Mouse (Mus musculus) kidney, embryonic 14.5 days (tissue): ENCODE results near the gene Traf3ip1. TPM values are rescaled to one million over a fixed set of nuclear protein-coding genes. Genes with fewer than 3 reads are reported as not detected.
"Not testable (repeated sequence)": the region's sequence is repeated elsewhere in the genome, so short reads cannot be mapped to it uniquely, and the experiment has no call there.

Experiments used
- ATAC-seq: fragments of 200-750 bp; cut with Nextera tagmentation; 2 replicates; pipeline ENCODE4 v1.8.0; 2017; ENCODE audit warnings: moderate number of reproducible peaks, mild to moderate bottlenecking, moderate TSS enrichment, moderate library complexity; ENCODE audit not compliant: low FRiP score, low TSS enrichment
- H3K27ac ChIP-seq: fragments of 300-500 bp; sonication (generic); 2 replicates; pipeline ENCODE4 v1.5.1; 2014; ENCODE audit warnings: low read depth, mild to moderate bottlenecking, low read length, moderate library complexity, mixed read lengths
- H3K27me3 ChIP-seq: fragments of 300-500 bp; sonication (generic); 2 replicates; pipeline ENCODE4 v1.6.1; 2014; ENCODE audit warnings: mild to moderate bottlenecking, low read length; ENCODE audit not compliant: control insufficient read depth, insufficient read depth
- H3K36me3 ChIP-seq: fragments of 300-500 bp; sonication (generic); 2 replicates; pipeline ENCODE4 v1.6.1; 2014; ENCODE audit warnings: low read length, mixed read lengths; ENCODE audit not compliant: control insufficient read depth, insufficient read depth
- H3K4me1 ChIP-seq: fragments of 300-500 bp; sonication (generic); 2 replicates; pipeline ENCODE4 v1.6.1; 2014; ENCODE audit warnings: low read length, mixed read lengths; ENCODE audit not compliant: control insufficient read depth, insufficient read depth
- H3K4me2 ChIP-seq: fragments of 300-500 bp; sonication (generic); replicated peaks from 2 replicates; pipeline ENCODE4 v1.6.1; 2014; ENCODE audit warnings: low read depth, mild to moderate bottlenecking, low read length
- H3K4me3 ChIP-seq: fragments of 300-500 bp; sonication (generic); 2 replicates; pipeline ENCODE4 v1.5.1; 2014; ENCODE audit warnings: mild to moderate bottlenecking, low read length
- H3K9ac ChIP-seq: fragments of 300-500 bp; sonication (generic); 2 replicates; pipeline ENCODE4 v1.6.1; 2014; ENCODE audit warnings: low read depth, mild to moderate bottlenecking, low read length, moderate library complexity
- H3K9me3 ChIP-seq: fragments of 300-500 bp; sonication (generic); 2 replicates; pipeline ENCODE4 v1.6.1; 2016; ENCODE audit warnings: low read length; ENCODE audit not compliant: control insufficient read depth
- WGBS: fragments of 180-500 bp; shearing (Covaris S2); extraction: QIAGEN DNeasy Blood & Tissue Kit; methylation state at CpG from one replicate; pipeline ENCODE4 v1.1.7; 2014; 5-methylcytosine and 5-hydroxymethylcytosine counted together
- polyA plus RNA-seq: library from polyadenylated mRNA; unstranded; fragments of >200 nt; fragmentation: Nextera tagmentation; extraction: Ambion mirVana; gene quantifications from 2 replicates; pipeline ENCODE4 v1.2.1, GENCODE M21; 2014

The Traf3ip1 gene
- polyA plus RNA-seq, 1 experiment from 2014 or later: 7.6 TPM

- WGBS: 43% methylated on average over 7 of the region's 7 CpGs
- Histone ChIP-seq H3K4me1 (peaks cover 40% of the 10 kb centered on the region), H3K9ac (peak overlapping the region; percentile 48; the same call in 1 of the 2 replicates), H3K36me3 (no peaks in the 10 kb centered on the region), H3K4me2 (peak overlapping the region; percentile 80), H3K27ac (no peak overlapping the region), H3K9me3 (no peaks in the 10 kb centered on the region), H3K4me3 (peak overlapping the region; percentile 79), H3K27me3 (no peaks in the 10 kb centered on the region)
- no peak for ATAC-seq
Observed at GRCm38 (mm10) chr1:91460069-91460468, 34.4 kb upstream of the Traf3ip1 start.

DNA sequence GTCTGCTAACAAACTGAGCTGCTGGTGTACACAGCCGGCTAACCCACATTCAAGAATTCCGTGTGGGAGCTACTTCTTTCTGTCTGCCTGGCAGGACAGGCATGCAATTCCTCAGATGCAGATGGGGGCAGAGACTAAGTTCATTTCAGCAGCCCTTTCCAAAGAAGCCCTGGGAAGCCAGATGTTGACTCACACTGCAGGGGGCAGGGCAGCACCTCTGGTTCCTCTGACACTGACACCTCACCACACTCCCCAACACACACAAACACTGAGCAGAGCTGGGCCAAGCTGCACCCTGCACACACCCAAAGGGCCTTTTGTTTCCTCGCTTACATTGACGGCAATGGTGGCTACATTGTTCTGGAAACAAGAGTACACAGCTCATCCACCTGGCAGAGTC lies 33.9 kb upstream of the Traf3ip1 start:
- Histone ChIP-seq H3K4me1 (peaks cover 35% of the 10 kb centered on the region), H3K27ac (no peak overlapping the region), H3K9me3 (no peaks in the 10 kb centered on the region), H3K9ac (no peak overlapping the region), H3K27me3 (no peaks in the 10 kb centered on the region), H3K4me3 (no peak overlapping the region), H3K36me3 (no peaks in the 10 kb centered on the region), H3K4me2 (no peak overlapping the region)
- WGBS: 40% methylated on average over 4 of the region's 4 CpGs
- no peak for ATAC-seq

DNA sequence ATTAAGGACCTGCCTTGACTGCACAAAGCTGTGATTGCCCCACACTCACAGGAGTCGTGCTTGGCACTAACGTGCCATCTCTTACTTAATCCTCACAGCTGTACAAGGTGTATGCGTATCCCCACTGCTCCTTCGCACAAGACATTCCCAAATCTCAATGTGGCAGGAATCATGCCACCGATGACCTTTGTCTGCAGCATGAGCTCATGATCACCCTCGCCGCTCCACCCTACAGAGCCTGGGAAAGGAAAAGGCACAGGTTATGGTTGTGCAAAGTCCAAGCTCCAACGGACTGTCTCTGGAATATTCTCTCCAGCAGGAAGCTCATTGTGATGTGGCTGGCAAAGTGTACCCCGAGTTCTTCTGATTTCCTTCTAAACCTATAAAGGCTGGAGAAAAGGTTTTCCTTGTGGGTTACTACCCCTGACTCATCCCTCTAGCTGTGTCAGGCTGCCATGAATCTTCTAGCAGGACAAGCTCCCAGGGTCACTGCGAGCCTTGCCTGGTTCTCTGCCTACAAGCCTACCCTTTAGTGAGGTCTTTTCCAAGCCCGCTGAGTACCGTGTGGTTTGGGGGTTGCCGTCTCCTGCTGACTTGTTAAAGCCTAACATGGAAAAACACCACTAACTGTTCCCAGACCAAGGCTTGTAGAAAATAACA lies 31.0 kb upstream of the Traf3ip1 start:
- Histone ChIP-seq H3K4me1 (peaks cover 9% of the 10 kb centered on the region; the same call in 1 of the 2 replicates), H3K9me3 (no peaks in the 10 kb centered on the region), H3K4me3 (no peak overlapping the region), H3K4me2 (no peak overlapping the region), H3K27me3 (no peaks in the 10 kb centered on the region), H3K9ac (no peak overlapping the region), H3K27ac (no peak overlapping the region), H3K36me3 (no peaks in the 10 kb centered on the region)
- no peak for ATAC-seq
- WGBS: 90% methylated on average over 13 of the region's 13 CpGs

DNA sequence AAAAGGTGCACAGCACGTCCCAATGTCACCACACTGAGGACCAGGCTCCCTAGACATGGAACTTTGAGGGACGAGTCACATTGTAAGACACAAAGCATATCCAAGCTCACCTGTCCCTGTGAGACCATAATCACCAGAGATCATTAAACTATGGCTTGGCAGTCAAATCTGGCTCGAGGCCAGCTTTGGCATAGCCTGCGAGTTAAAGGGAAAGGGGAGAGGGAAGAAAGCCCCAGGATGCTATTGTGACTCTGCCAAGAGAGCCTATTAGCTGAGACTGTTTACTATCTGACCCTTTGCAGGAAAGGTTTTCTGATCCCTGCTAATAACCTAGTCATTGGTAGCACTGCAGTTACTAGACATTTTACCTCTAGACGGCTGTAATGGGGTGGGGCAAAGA lies 30.0 kb upstream of the Traf3ip1 start:
- no peak overlapping the region for H3K4me3 ChIP-seq
- 73% methylated on average over 5 of the region's 5 CpGs for WGBS
- H3K27ac ChIP-seq: no peak overlapping the region
- no peaks in the 10 kb centered on the region for H3K27me3 ChIP-seq
- H3K4me1 ChIP-seq: peaks cover 8% of the 10 kb centered on the region; the same call in 1 of the 2 replicates
- no peak for ATAC-seq
- H3K36me3 ChIP-seq: no peaks in the 10 kb centered on the region
- H3K9ac ChIP-seq: no peak overlapping the region
- H3K4me2 ChIP-seq: no peak overlapping the region
- no peaks in the 10 kb centered on the region for H3K9me3 ChIP-seq

- Histone ChIP-seq H3K4me1 (0 out of 2 replicates have a peak, but pooled peaks cover under 1% of the 10 kb centered on the region), H3K36me3 (no peaks in the 10 kb centered on the region), H3K4me3 (no peak overlapping the region), H3K27ac (peak overlapping the region; percentile 56; the same call in 1 of the 2 replicates), H3K27me3 (no peaks in the 10 kb centered on the region), H3K4me2 (no peak overlapping the region), H3K9me3 (no peaks in the 10 kb centered on the region), H3K9ac (no peak overlapping the region)
- ATAC-seq: peak; percentile 46; the same call in 1 of the 2 replicates
- WGBS: 17% methylated on average over 1 of the region's 1 CpGs
Observed at GRCm38 (mm10) chr1:91465244-91465643, 29.2 kb upstream of the Traf3ip1 start.

GRCm38 (mm10) chr1:91466186-91466585 lies 28.3 kb upstream of the Traf3ip1 start:
- 80% methylated on average over 6 of the region's 6 CpGs for WGBS

DNA sequence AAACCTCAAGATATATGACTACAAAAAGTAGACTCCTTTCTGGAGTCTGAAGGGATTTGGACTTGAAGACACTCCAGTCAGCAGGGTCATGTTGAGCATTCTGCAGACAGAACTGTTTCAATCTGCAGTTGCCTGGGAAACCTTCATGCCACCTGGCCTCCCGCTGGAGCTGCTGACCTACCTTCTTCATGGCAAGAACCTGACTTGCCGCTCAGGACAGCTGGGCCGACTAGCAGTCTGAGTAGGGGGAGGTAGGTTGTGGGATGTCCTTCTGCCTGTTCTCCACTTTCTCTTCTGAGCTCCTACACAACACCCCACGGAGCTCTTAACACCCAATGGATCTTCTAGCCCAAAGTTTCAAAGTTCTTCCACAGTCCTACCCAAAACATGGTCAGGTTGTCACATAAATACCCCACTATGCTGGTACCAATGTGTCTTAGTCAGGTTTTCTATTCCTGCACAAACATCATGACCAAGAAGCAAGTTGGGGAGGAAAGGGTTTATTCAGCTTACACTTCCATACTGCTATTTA lies 24.5 kb upstream of the Traf3ip1 start:
- WGBS: 79% methylated on average over 4 of the region's 4 CpGs
- no peaks in the 10 kb centered on the region for H3K36me3 ChIP-seq
- H3K27ac ChIP-seq: no peak overlapping the region
- no peaks in the 10 kb centered on the region for H3K9me3 ChIP-seq
- no peak overlapping the region for H3K4me2 ChIP-seq
- H3K27me3 ChIP-seq: no peaks in the 10 kb centered on the region
- H3K4me1 ChIP-seq: no peaks in the 10 kb centered on the region
- H3K4me3 ChIP-seq: no peak overlapping the region
- no peak overlapping the region for H3K9ac ChIP-seq
- ATAC-seq: no peak

More at GRCm38 (mm10) chr1:91466186-91466585, 28.3 kb upstream of the Traf3ip1 start:
- H3K9me3 ChIP-seq: no peaks in the 10 kb centered on the region
- no peak overlapping the region for H3K9ac ChIP-seq
- no peaks in the 10 kb centered on the region for H3K27me3 ChIP-seq
- H3K36me3 ChIP-seq: no peaks in the 10 kb centered on the region
- no peak for ATAC-seq
- H3K4me3 ChIP-seq: no peak overlapping the region
- no peak overlapping the region; the same call in 1 of the 2 replicates for H3K27ac ChIP-seq
- no peaks in the 10 kb centered on the region for H3K4me1 ChIP-seq
- H3K4me2 ChIP-seq: no peak overlapping the region

DNA sequence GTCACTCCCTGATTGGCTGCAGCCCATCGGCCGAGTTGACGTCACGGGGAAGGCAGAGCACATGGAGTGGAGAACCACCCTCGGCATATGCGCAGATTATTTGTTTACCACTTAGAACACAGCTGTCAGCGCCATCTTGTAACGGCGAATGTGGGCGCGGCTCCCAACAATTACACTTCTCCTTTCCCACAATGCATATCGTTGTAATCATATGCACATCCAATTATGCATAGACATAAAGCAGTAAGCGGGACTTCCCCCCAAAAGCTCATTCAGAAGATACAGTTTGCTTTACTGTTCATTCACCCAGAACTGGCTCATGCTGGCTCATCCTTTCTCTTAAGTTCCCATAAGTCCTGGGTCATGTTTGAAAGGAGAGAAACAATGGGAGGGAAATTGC lies 16.3 kb upstream of the Traf3ip1 start:
- not testable (repeated sequence) for H3K9me3 ChIP-seq, H3K36me3 ChIP-seq, H3K4me1 ChIP-seq, H3K27me3 ChIP-seq, H3K4me3 ChIP-seq, H3K9ac ChIP-seq, ATAC-seq, H3K27ac ChIP-seq, H3K4me2 ChIP-seq
- WGBS: 93% methylated on average over 8 of the region's 13 CpGs

DNA sequence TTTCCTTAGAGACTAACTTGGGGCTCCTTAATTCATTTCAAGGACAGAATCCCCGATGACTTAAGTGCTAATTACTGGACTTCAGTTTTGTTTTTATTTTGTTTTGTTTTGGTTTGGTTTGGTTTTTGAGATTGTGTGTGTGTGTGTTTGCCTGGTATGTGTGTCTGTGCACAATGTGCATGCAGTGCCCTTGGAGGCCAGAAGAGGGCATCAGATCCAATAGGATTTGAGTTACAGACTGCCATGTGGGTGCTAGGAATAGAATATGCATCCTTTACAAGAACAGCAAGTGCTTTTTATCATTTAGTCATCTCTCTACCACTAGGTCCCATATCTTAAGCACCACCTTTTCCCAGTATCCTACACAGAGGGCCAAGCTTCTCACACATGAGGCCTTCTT lies 15.5 kb upstream of the Traf3ip1 start:
- H3K9ac ChIP-seq: no peak overlapping the region
- H3K9me3 ChIP-seq: peaks cover 4% of the 10 kb centered on the region; the same call in 1 of the 2 replicates
- H3K4me1 ChIP-seq: no peaks in the 10 kb centered on the region
- 94% methylated on average over 1 of the region's 1 CpGs for WGBS
- no peak overlapping the region for H3K27ac ChIP-seq
- ATAC-seq: no peak
- no peak overlapping the region for H3K4me3 ChIP-seq
- no peak overlapping the region for H3K4me2 ChIP-seq
- no peaks in the 10 kb centered on the region; the same call in 1 of the 2 replicates for H3K27me3 ChIP-seq
- H3K36me3 ChIP-seq: no peaks in the 10 kb centered on the region
